Mouse (Mus musculus) brain, embryonic 14.5 days (tissue): ENCODE measurements around the gene Hoxa9.

Experiments
- CTCF ChIP-seq: fragments of 200-500 bp; IDR thresholded peaks from 2 replicates; pipeline ENCODE4 v1.5.1; 2012; ENCODE audit warnings: inconsistent platforms, mild to moderate bottlenecking, moderate library complexity, borderline replicate concordance; ENCODE audit not compliant: insufficient read depth, insufficient read length; ENCODE audit errors: extremely low read depth
- POLR2A ChIP-seq: fragments of 200-500 bp; IDR thresholded peaks from 2 replicates; pipeline ENCODE4 v1.6.1; 2012; ENCODE audit warnings: mild to moderate bottlenecking, inconsistent platforms, borderline replicate concordance; ENCODE audit not compliant: poor library complexity, insufficient read depth, insufficient read length, severe bottlenecking; ENCODE audit errors: extremely low read depth

DNA sequence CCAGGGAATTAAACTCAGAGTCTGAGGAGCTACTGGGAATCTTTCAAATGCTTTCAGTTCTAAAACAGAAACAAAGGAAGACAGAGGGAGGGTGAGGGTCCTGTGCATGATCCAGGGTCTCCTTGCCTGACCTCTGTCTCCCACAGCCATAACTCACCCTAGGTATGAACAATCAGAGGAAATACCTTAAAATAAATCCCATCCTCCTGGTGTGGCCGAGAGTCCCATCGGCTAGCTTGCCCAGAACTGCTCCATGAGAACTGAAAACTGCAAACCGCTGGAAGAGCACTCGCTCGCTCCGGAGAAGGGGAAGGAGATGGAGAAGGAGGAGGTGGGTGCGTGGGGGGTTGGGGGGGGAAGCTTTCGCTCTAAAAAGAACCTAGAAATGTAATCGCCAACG is 51.2 kb downstream of the Hoxa9 start:
- TF ChIP-seq CTCF (no peak), POLR2A (no peak)
